Mouse (Mus musculus): ENCODE measurements at regions not wholly inside any gene's neighbourhood (a gene's known extent, or its start where the extent isn't known, plus 50 kb on each side); places are given as distances from the start of the nearest gene placed in this dataset.
A peak's percentile ranks its signal among the peaks of the same experiment; 100 is the strongest.

DNA sequence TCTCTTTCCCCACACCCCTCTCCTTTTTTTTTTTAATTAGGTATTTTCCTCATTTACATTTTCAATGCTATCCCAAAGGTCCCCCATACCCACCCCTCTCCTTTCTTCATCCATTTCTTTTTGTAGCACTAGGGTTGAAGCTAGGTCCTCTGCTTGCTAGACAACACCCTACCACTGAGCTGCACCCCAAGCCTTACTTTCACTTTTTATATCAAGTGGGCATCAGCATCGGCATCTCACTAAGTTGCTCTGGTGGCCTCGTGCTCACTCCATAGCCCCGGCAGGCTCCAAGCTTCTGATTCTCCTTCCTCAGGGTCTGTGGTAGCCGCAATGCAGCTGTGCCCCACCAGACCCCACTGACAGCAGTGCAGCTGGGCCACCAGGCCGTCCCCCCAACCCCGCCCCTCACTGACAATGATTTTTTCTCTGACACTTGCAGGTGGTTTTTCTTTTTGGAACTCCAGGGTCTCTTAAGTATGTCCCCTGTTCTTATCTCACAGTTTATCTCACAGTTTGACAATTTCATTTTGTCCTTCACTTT is 77.5 kb downstream of the Nufip1 start:
- DNase-seq (ENCODE audit: low read depth, low spot score), result no peak

DNA sequence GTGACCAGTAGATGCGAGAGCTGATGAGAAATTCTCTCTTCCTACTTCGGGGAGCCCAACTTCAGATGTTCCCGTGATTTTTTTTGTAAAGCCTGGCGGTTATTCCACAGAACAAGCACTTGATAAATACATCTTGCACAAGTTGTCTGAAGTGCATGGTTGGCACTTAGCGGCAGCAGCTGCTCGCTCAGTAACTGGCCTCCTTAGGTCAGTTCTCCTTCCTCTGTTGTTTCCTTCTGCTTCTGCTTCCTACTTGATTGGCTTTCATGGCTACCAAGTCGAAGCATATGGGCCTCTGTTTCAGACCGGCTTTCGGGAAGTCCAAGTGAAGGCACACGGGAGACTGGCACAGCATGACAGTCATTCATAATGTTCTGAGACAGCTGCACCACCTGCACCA is 84.6 kb downstream of the Nufip1 start:
- no peak for DNase-seq (ENCODE audit: low read depth, low spot score)

- no peak for DNase-seq (ENCODE audit: low read depth, low spot score)
Observed at GRCm38 (mm10) chr14:76197357-76197756, 86.7 kb downstream of the Nufip1 start.

GRCm38 (mm10) chr14:76198406-76198805 is 87.7 kb downstream of the Nufip1 start:
- no peak for DNase-seq (ENCODE audit: low read depth, low spot score)

GRCm38 (mm10) chr14:76202595-76202994 is 91.9 kb downstream of the Nufip1 start:
- DNase-seq (ENCODE audit: low read depth, low spot score), result no peak

DNA sequence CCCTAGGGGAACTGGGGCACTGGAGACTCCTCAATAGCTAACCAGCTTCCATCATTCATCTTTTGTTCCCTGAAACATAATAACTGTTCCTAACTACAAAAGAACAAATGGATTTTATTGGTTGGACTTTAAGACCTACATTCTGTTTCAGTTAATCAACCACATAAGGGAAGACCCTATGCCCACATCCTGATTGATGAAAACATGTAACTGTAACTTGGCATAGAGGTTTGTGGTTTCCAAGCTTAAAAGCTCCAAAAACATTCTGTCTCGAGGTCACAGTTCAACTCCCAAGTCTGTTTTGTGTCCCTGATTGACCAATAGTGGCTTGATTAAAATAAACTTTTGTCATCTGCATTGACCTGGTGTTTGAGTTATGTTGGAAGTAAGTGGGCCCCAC is 92.4 kb downstream of the Nufip1 start:
- no peak for DNase-seq (ENCODE audit: low read depth, low spot score)

- no peak for DNase-seq (ENCODE audit: low read depth, low spot score)
Observed at GRCm38 (mm10) chr14:76216446-76217177, 105.9 kb downstream of the Nufip1 start.

DNA sequence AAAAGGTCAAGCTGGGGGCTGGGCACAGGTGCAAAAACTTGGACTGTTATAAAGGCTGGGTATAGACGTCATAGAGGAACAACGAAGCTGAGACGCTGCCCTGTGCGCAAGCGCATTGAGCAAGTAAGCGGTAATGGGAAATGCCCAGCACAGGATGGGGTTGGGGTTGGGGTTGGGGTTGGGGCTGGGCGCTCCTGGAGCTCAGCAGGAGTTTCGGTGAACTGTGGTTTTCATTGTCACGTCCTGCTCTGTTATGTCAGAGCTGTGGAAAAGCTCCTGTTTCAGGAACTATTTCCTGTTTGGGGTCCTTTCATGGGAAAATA is 106.4 kb downstream of the Nufip1 start:
- no peak for DNase-seq (ENCODE audit: low read depth, low spot score)

DNA sequence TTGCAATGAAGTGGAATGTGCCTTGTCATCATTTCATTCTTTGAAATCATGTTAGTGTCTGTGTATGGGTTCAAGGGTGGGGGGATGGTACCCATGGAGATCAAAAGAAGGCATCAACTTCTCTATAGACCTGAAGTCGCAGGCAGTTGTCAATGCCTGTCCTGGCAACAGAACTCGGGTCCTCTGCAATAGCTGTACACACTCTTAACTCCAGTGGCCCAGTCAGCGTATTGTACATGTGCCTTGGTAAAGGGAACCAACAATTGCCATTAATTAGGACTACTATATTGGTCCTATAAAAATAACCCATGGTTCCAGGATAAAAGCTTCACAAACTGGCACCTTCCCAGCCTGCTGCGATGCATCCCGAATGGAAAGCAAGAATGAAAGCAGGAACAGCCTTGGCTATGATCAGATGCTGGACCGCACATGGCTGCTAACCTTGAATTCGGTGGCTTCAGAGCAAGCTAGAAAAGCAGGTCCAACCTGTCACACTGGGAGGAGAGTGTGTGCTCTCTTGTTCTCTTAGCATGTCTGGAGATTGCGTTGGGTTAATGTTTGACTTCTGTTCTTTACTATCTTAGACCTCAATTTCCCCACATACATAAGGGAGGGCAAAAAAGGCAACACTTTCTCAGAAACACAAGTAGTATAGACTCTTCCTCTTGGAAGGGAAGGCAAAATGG is 107.0 kb downstream of the Nufip1 start:
- no peak for DNase-seq (ENCODE audit: low read depth, low spot score)

- peak; percentile 2 for DNase-seq (ENCODE audit: low read depth, low spot score)
Observed at GRCm38 (mm10) chr14:76220952-76221351, 110.3 kb downstream of the Nufip1 start.

GRCm38 (mm10) chr14:76221617-76222319 is 111.1 kb downstream of the Nufip1 start:
- DNase-seq (ENCODE audit: low read depth, low spot score), result no peak

DNA sequence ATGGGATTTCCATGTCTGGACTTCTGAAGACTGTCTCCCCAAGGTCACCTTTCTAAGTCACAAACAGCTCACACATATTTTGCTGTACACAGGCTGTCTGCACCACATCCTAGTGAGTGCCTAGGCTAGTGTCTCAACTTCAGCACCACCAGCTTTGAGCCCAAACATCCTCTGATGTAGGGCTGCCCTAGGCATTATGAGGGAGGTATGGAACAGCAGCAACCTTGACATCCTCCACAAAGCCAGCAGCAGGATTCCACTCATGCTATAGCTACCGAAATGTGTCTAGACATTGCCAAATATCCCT is 111.6 kb downstream of the Nufip1 start:
- DNase-seq (ENCODE audit: low read depth, low spot score), result no peak

- no peak for DNase-seq (ENCODE audit: low read depth, low spot score)
Observed at GRCm38 (mm10) chr14:76223036-76223650, 112.5 kb downstream of the Nufip1 start.

GRCm38 (mm10) chr14:76223903-76224302 is 113.2 kb downstream of the Nufip1 start:
- DNase-seq (ENCODE audit: low read depth, low spot score), result no peak

- DNase-seq (ENCODE audit: low read depth, low spot score), result no peak
Observed at GRCm38 (mm10) chr14:76225532-76225931, 114.8 kb downstream of the Nufip1 start.

DNA sequence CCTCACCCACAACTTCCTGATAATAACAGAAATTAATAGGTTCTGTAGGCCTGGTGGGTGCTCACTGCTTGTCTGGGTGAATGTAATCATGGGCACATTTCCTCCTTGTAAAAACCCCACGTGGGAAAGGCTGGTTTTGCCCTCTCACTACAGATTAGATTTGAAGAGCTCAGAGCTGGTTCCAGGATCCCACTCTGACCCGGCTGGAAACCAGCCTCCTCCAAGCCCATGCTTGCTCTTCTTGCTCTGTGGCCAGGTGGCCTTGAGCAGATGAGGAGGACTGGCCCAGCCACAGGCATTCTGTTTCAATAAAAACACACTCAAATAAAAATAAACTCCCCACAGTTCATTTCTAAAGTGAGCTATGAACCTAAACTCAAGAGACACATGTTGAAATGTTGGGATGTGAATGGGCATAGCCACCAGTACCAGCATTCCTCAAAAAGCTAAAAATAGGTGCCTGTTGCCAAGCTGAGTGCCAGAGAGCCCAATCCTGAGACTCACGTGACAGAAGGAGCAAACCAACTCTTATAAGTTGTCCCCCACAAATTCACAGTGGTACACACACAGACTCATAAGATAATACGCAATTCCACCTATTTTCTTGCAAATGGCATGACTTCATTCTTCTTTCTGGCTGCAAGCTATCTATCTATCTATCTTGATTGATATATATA is 116.1 kb downstream of the Nufip1 start:
- no peak for DNase-seq (ENCODE audit: low read depth, low spot score)

- DNase-seq (ENCODE audit: low read depth, low spot score), result no peak
Observed at GRCm38 (mm10) chr14:76228968-76229555, 118.4 kb downstream of the Nufip1 start.

DNA sequence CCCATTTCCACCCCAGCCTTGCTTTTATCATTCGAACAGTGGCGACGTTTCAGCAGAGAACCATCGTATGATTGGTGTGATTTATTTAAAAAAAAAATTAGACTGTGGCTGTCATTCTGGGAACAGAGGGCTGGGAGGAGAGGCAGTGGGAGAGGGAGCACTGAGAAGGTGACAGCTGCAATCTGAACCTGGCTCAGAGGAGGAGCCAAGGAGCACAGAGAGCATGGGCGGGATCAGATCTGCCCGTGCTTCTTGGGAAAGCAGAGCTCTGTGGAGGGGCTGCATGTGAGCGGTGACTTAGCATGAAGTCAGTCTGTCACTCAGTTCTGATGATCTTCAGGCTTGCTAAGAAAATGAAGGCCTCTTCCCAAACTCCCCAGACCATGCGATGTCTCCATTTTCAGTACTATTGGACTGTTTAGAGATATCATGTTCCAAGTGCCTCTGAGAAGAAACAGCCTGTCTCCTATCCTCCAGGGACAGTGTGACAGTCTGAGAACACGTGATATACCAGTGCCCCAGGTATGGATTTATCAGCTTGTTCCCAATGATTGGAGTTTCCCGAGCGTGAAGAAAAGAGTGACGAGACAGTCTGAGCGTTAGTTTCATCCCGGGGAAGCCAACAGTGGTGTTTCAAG is 129.3 kb downstream of the Nufip1 start:
- DNase-seq (ENCODE audit: low read depth, low spot score), result no peak

DNA sequence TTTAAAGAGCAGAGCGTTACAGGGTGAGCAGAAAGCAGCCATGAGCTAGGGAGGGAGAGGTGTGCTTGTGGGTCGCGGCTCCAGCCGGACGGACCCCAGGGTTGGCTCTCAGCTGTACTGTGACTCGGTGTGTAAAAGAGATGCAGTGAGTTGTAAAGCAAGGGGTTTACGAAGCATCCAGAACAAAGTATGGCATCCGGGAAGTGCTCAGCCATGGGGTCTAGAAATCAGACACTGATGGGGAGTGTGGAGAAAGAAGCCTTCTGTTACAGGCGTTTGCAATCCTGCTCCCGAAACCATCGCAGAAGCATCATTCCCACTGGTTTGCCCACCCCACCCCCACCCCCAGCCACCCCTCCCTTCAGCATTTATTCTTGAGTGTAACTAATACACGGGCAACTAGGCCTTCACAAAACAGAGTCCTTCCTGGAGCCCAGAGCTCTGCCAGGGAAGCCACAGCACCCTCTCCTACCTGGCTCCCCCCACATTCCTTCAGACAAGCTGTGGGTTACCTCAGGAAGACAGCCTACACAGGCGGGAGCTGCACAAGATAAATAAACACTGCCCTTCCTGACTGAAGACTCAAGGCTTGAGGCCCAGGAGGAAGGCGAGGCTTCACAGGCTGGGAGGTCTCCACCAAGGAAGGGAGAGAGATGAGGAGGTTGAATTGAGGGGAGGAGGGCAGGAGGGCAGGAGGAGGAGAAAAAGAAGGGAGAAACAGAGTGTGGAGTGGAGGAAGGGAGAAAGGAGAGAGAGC is 133.1 kb downstream of the Nufip1 start:
- no peak for DNase-seq (ENCODE audit: low read depth, low spot score)
